Mouse (Mus musculus) E14TG2a.4 (cell line): ENCODE data around the gene Dmkn.

Source experiments
- H3K27me3 ChIP-seq: 2 replicates; pipeline ENCODE4 v1.6.1; 2014; ENCODE audit warnings: low read length, control low read depth; ENCODE audit not compliant: insufficient read depth
- H3K36me3 ChIP-seq: 2 replicates; pipeline ENCODE4 v1.6.1; 2014; ENCODE audit warnings: low read length, control low read depth; ENCODE audit not compliant: insufficient read depth
- H3K4me1 ChIP-seq: replicated peaks from 2 replicates; pipeline ENCODE4 v1.6.1; 2014; ENCODE audit warnings: low read depth, low read length, control low read depth
- H3K4me3 ChIP-seq: replicated peaks from 2 replicates; pipeline ENCODE4 v1.5.1; 2014; ENCODE audit warnings: mild to moderate bottlenecking, low read length
- H3K9me3 ChIP-seq: 2 replicates; pipeline ENCODE4 v1.6.1; 2014; ENCODE audit warnings: low read length, control low read depth
- CTCF ChIP-seq: conservative IDR thresholded peaks from 2 replicates; pipeline ENCODE4 v1.5.1; 2014; ENCODE audit warnings: low read length
- NANOG ChIP-seq: IDR thresholded peaks from 2 replicates; pipeline ENCODE4 v1.6.1; 2014; ENCODE audit warnings: borderline replicate concordance, low read length, mixed read lengths
- POU5F1 ChIP-seq: IDR thresholded peaks from 2 replicates; pipeline ENCODE4 v1.6.1; 2014; ENCODE audit warnings: low read length, borderline replicate concordance

Dmkn gene

GRCm38 (mm10) chr7:30777911-30778310 is 14.4 kb downstream of the Dmkn start:
- no peaks in the 10 kb centered on the region for H3K36me3 ChIP-seq
- H3K9me3 ChIP-seq = peaks cover 6% of the 10 kb centered on the region; the same call in 1 of the 2 replicates
- H3K4me3 ChIP-seq = no peak overlapping the region

GRCm38 (mm10) chr7:30781792-30782191 is 18.2 kb downstream of the Dmkn start:
- no peak overlapping the region for H3K4me3 ChIP-seq
- H3K36me3 ChIP-seq = no peaks in the 10 kb centered on the region
- no peaks in the 10 kb centered on the region for H3K9me3 ChIP-seq
- H3K4me1 ChIP-seq = peaks cover 47% of the 10 kb centered on the region
- peak; percentile 74 for TF ChIP-seq CTCF
- no peak for TF ChIP-seq POU5F1
- peaks cover 60% of the 10 kb centered on the region for H3K27me3 ChIP-seq

More at GRCm38 (mm10) chr7:30777911-30778310, 14.4 kb downstream of the Dmkn start:
- Histone ChIP-seq H3K27me3 (peaks cover 55% of the 10 kb centered on the region), H3K4me1 (peaks cover 36% of the 10 kb centered on the region)
- no peak for TF ChIP-seq CTCF
- TF ChIP-seq POU5F1 = no peak
- no peak for TF ChIP-seq NANOG

- H3K9me3 ChIP-seq = no peaks in the 10 kb centered on the region
- H3K36me3 ChIP-seq = no peaks in the 10 kb centered on the region
- H3K27me3 ChIP-seq = peaks cover 66% of the 10 kb centered on the region
- no peak for TF ChIP-seq POU5F1
- TF ChIP-seq CTCF = no peak
- no peak for TF ChIP-seq NANOG
- no peak overlapping the region for H3K4me3 ChIP-seq
- peaks cover 47% of the 10 kb centered on the region for H3K4me1 ChIP-seq
Measured at GRCm38 (mm10) chr7:30782658-30783057, 19.1 kb downstream of the Dmkn start.

GRCm38 (mm10) chr7:30785154-30785553 is 21.6 kb downstream of the Dmkn start:
- TF ChIP-seq NANOG = no peak
- H3K27me3 ChIP-seq = peaks cover 77% of the 10 kb centered on the region
- peaks cover 53% of the 10 kb centered on the region for H3K4me1 ChIP-seq
- H3K9me3 ChIP-seq = no peaks in the 10 kb centered on the region
- no peaks in the 10 kb centered on the region for H3K36me3 ChIP-seq
- no peak overlapping the region for H3K4me3 ChIP-seq

GRCm38 (mm10) chr7:30785721-30786546 is 22.4 kb downstream of the Dmkn start:
- peaks cover 59% of the 10 kb centered on the region for H3K4me1 ChIP-seq
- H3K27me3 ChIP-seq = peaks cover 77% of the 10 kb centered on the region
- TF ChIP-seq NANOG = no peak
- TF ChIP-seq CTCF = no peak
- no peak for TF ChIP-seq POU5F1
- no peaks in the 10 kb centered on the region for H3K9me3 ChIP-seq
- no peaks in the 10 kb centered on the region for H3K36me3 ChIP-seq
- H3K4me3 ChIP-seq = peak overlapping the region; percentile 32

- H3K4me1 ChIP-seq = peaks cover 70% of the 10 kb centered on the region
- H3K9me3 ChIP-seq = no peaks in the 10 kb centered on the region
- H3K36me3 ChIP-seq = no peaks in the 10 kb centered on the region
- H3K27me3 ChIP-seq = peaks cover 75% of the 10 kb centered on the region
- H3K4me3 ChIP-seq = peak within 1 kb of the TSS; percentile 37
- TF ChIP-seq CTCF = no peak
- no peak for TF ChIP-seq POU5F1
- TF ChIP-seq NANOG = no peak
Measured at GRCm38 (mm10) chr7:30787377-30788022, 23.9 kb downstream of the Dmkn start, which contains the start of gene Krtdap. Gene Krtdap, plus strand, starts transcription at chr7:30787896.

- Histone ChIP-seq H3K4me1 (peaks cover 65% of the 10 kb centered on the region), H3K27me3 (peaks cover 55% of the 10 kb centered on the region), H3K4me3 (no peak overlapping the region), H3K36me3 (no peaks in the 10 kb centered on the region), H3K9me3 (no peaks in the 10 kb centered on the region)
- TF ChIP-seq CTCF = no peak
- TF ChIP-seq POU5F1 = no peak
- TF ChIP-seq NANOG = no peak
Measured at GRCm38 (mm10) chr7:30790141-30790540, 26.6 kb downstream of the Dmkn start.

- Histone ChIP-seq H3K4me3 (0 out of 2 replicates have a peak overlapping the region, but pooled peaks have one; percentile 32), H3K36me3 (no peaks in the 10 kb centered on the region), H3K9me3 (no peaks in the 10 kb centered on the region), H3K27me3 (peaks cover 50% of the 10 kb centered on the region), H3K4me1 (peaks cover 47% of the 10 kb centered on the region)
- no peak for TF ChIP-seq NANOG
- no peak for TF ChIP-seq CTCF
- no peak for TF ChIP-seq POU5F1
Measured at GRCm38 (mm10) chr7:30791921-30792320, 28.4 kb downstream of the Dmkn start.
